Mouse (Mus musculus) heart, postnatal 36 days (tissue): ENCODE measurements around the gene Gjc2. TPM values are rescaled to one million over a fixed set of nuclear protein-coding genes. Genes with fewer than 3 reads are reported as not detected.
A peak's percentile ranks its signal among the peaks of the same experiment; 100 is the strongest.

Experiments
- DNase-seq, 2 experiments: peaks; one replicate each; pipeline ENCODE4 v3.0.0; 2021 to 2022
- intact Hi-C: fragments of 180-260 bp; cut with DNase I; formaldehyde crosslinking; loops from one replicate; pipeline ENCODE4 v1.15.1; 2025
- total RNA-seq, 2 experiments: library from RNA; stranded (reverse); gene quantifications; 2 replicates each; pipeline ENCODE4 v1.2.3; 2021

Gene Gjc2
- total RNA-seq, 2 experiments from 2014 or later: 0.97 to 1.0 TPM

DNA sequence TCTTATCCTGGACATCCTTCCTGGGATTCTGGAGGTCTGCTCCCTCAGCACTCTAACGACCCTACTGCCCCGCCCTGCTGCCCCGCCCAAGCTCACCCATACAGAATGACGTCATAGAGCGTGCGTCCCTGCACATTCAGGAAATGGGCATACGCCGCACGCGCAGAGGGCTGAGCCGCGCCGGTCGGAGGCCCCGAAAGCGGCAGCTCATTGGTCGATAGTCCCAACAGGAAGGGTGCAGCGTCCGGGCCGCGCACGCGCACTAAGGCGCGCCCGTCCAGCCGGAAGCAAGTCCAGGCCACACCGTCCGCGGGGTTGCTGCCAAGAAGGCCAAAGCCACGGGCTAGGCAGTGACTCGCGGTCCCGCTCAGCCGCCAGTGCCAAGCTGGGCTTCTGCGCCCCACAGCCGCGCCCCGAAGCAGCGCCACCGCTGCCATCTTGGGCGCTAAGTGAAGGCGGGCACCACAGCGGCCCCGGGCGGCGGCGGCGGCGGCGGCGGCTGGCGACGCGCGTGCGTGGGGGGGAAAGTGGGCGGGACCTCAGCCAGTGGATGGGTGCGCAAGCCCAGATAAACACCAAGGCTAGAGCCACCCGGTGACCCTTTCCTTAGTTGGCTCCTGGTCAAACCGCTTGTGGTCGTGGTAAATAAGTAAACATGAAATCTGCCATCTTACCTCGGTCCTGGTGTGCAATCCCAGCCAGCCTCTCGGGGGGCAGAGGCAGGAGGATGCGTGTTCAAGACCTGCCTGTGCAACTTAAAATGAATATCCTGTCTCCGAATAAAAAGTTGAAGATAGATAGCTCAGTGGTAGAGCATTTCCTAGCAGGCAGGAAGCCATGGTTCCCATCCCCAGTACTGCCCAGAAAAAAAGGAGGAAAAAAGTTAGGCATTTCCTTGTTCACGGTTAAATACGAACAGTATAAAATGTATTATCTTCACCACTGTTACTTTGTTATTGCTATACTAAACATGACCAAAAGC lies 19.5 kb downstream of the Gjc2 start, which contains the start of gene Iba57:
Iba57 (minus strand) TSS at position 485 of the 982 bp plus-strand sequence.
- intact Hi-C loops: loop anchor here (2.0 kb wide), 1 partner anchor 65 kb away; the partner anchor contains the start of gene Arf1
- DNase-seq: peak; percentile 94 to 98

DNA sequence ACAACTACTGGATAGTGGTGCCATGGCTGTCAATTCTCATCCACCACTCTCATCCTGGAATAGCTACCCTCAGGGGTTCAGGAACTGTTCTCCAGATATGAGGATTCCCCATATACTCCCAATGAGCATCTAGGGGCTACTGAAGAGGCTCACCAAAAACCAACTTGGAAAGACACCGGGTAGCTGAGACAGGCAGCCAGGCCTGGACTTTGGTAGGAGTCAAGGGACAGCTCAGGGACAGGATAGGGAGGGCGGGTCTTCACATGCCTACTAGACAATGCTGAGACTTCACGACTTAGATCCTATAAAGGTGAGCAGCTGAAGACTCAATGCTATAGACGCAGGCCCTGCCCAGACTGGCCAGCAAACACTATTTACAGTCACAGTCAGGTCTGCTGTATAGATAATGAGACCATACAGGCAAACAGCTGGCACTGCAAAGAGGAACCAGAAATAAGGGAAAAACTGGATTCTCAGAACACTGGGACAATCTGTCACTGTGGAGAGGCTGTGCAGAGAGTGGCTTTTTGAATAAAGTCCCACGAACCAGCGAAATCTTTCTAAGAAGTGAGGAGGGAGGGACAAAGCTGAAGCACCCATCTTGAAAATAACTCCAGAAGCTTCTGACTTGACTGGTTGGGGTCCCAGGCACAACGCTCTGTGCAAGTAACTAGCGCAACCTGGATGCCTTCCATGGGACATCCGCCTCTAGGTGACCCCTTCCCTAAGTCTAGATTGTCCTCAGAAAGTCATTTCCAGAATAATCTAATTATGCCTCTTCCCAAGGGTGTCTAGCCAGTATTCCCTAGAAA lies 20.4 kb downstream of the Gjc2 start:
- intact Hi-C loops: loop anchor here (2.0 kb wide), 1 partner anchor 66 kb away; the partner anchor contains the start of gene Arf1
- no peak for DNase-seq

DNA sequence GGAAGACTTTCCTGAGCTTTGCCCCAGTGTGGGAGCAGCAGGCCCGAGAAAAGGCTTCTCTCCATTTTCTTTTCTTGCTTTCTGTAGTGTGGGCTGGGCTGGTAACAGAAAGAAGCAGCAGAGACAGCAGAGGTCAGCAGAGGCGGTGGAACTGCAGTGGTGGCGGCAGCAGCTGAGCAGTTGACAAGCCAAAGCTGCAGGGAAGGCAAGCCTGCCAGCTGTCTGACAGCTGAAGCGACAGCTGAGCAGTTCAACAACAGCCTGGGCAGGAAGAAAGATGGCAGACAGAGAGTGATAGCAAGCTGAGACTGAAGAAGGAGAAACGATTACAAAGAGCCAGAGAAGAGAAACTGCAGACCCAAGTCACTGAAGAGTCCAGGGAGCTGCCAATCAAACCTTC lies 21.6 kb downstream of the Gjc2 start:
- intact Hi-C loops: no loop called here
- DNase-seq: peak in 1 of 2 experiments; percentile 35

GRCm38 (mm10) chr11:59159558-59159957 lies 23.5 kb downstream of the Gjc2 start:
- intact Hi-C loops: no loop called here
- DNase-seq: no peak

DNA sequence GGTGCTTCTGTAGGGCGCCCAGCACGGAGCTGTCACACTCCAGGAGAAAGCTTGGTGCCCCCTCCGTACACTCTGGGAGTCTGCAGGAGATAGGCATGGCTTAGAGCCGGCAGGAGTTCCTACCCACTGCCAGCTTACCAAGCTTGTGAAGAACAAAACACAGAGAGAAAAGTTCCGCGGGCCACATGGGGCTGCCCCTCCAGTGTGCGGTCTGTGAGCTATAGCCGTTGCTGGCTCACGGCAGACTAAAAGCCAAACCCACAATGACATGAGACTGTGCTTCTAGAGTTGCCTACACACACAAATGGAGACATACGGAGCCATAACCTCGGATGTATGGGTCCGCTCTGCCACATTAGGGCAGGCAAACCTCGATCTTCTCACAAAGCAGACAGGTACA lies 23.9 kb downstream of the Gjc2 start:
- intact Hi-C loops: no loop called here
- no peak for DNase-seq

DNA sequence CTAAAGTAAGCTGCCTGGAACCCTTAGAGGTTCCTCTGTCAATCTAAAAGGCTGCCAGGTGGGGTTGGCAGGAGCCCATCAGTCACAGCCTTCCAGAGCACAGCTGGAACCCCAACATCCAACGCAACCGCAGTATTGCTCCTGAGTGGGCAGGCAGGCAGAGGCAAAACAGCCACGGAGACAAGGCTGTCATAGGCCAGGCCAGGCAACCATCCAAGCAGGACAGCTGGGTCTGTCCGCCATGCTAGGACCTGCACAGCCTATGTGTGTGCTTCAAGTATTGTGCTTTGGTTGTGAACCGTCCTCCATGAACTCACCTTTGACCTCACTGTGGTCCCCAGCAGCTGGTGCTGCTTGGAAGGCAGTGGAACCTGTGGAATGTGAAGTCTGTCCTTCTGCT lies 27.1 kb downstream of the Gjc2 start:
- DNase-seq: no peak
- intact Hi-C loops: no loop called here

DNA sequence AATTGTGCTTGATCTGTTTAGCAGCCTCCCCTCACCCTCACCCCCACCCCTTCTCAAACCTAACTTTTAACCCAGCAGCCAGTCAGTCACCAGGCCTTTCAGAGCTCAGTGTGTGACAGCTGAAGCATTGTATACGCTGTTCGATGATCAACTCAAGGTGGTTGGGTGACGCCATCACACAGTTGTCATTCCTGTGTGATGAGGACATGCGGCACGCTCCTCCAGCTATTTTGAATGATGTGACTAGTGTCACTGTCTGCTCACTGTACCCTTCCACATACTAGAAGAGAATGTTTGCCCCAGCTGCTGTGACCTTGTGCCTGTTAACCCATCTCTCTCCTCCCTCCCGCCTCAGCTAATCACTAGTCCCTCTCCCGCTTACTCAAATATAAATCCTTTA lies 28.8 kb downstream of the Gjc2 start:
- intact Hi-C loops: no loop called here
- no peak for DNase-seq

GRCm38 (mm10) chr11:59151729-59152128 lies 31.3 kb downstream of the Gjc2 start:
- no peak for DNase-seq
- intact Hi-C loops: no loop called here

DNA sequence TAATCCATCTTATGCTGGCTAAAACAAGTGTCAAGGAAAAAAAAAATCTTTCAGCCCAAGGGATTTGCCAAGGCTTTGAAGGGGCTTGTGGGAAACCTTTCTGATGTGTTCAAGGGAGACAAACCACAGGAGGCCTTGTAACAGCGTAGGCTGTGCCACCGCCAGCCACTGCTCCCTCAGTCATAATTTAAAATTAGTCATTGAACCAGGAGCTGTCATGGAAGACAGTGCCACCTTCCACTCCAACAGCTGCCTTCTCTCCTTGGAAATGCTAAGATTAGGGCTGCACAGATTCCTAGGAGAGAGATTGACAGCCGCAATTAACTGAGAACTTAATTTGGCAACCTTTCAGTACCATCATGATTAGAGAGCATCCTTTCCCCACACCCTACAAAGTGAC lies 33.7 kb downstream of the Gjc2 start:
- DNase-seq: no peak
- intact Hi-C loops: no loop called here

DNA sequence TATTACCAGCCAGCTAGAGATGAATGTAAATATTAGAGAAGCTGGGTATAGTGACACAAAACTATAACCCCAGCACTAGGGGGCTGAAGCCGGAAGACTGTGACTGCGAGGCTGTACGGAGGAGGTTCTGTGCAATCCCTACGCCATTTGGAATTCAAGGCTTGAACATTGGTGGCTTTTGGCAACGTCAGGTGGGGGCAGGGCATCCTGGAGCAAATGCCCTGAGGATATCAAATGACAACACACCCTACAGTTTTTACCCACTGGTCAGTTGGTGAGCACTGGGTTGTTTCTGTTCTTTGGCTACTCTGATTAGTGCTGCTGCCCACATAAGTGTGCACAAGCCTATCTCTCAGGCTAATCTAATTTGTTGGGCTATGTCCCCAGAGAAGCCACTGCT lies 40.1 kb downstream of the Gjc2 start:
- intact Hi-C loops: no loop called here
- DNase-seq: no peak

GRCm38 (mm10) chr11:59141772-59142370 lies 41.1 kb downstream of the Gjc2 start:
- DNase-seq: no peak
- intact Hi-C loops: no loop called here

GRCm38 (mm10) chr11:59138537-59139486 lies 44.2 kb downstream of the Gjc2 start:
- intact Hi-C loops: no loop called here
- peak in 1 of 2 experiments; percentile 38 for DNase-seq

DNA sequence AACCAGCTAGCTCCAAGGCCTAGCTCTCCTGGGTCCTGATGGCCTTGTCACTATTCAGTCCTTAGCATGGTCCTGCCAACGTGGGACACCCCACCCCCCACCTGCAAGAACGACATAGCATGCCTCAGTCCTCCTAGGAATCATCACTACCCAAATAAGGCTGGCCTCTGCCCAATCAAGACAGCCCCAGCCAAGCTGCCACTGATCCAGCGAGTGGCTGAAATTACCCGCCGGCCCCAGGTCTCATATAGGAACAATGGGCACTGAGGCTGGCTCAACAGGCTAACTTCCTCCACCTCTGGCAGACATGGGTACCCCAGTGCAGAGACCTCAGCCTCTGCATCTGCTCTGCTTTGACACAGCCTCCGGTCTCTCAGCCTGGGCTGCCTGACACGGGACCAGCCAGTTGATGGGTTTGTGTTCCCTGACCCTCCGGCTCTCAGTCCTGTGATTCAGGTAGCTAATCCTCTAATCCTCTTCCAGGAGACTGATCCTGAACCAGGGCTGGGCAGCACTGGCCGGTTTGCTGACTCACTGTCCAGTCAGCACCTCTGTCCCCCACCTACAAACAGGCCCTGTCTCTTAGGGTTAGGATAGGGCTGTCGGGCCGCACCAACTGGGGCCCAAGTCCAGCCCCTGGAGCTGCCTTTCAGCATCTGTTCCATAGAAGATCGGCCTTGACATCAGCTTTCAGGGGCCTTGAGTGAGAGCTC lies 45.9 kb downstream of the Gjc2 start:
- intact Hi-C loops: no loop called here
- DNase-seq: no peak

DNA sequence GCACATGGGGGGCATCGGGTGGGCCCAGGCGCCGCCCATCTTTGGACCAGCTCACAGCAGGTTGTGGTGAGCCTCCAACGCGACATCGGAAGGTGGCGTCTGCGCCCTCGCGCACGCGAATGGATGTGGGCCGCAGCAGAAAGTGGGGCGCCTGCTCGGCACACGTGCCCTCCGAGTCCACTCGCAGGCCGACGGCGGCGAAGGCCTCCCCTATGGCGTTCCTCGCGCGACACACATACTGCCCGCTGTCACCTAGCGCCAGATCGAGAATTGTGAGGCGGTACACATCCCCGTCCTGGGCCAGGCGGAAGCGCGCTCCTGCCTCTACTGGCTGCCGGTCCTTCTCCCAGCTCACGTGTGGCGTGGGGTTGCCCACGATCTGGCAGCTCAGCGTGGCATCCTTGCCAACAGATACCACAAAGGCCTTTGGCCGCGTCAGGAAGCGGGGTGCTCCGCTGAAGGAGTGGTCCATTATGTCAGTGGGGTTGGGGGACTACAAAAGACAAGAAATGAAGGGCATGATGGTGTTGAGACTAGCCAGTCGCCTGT lies 47.0 kb downstream of the Gjc2 start, which contains the start of gene Obscn:
Obscn (minus strand) TSS at position 499 of the 549 bp plus-strand sequence.
- DNase-seq: no peak
- intact Hi-C loops: no loop called here

DNA sequence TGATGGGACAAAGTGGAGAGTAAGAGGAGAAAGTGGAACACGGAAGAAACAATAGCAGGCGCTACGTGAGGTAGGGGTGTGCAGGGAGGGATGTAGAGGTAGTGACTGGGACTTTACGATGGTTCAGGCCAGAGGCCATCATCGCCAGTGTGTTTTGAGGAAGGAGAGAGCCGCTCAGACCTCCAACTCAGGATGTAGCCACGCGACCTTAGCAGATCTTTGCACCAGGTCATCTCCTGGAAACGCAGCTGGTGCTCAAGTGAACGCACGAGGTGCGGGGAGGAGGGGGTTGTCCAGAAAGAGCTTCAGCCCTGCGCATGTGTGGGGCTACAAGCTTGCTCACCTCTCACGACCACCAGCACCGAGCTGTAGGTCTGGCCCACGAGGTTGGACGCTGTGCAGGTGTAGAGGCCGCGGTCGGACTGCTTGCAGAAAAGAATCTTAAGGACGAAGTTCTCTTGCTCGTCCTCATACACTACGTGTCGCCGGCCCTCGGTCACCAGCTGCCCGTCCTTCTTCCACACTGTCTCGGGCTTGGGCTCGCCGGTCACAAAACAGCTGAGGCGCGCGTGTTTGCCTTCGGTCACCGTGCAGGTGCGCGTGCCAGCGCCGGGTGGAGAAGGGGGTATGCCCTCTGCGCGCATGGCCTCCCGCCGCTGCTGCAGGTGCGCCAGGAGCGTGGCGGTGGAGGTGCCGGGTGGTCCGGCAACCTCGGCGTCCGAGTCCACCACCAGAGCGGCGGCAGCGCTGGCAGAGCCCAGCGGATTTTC lies 47.8 kb downstream of the Gjc2 start:
- intact Hi-C loops: no loop called here
- DNase-seq: no peak

DNA sequence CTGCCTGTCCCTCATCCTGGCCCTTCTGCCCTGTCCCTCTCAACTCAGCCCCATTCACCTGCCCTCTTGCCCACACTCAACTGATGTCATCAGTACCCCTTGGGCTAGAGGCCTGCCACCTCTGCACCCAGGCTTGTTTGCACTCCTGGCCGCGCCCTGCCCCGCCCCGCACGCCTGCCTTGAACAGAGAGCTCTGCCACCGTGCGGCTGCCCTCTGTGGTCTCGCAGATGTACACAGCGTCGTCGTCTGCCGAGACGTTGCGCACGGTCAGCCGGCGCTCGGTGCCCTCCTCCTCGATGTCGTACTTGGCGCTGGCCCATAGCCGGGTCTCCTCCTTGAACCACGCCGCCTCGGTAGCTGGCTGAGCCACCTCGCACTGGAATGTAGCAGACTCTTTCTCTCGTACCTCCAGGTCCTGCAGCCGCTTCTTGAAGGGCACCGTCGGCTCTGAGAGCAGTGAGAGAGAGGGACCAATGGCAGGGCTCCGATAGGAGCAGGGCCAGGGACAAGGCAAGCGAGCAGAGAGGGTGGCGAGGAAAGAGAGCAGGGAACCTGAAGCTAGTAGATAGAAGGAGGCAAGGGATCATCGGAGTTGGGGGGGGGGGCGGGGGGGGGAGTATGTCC lies 48.5 kb downstream of the Gjc2 start:
- DNase-seq: no peak

DNA sequence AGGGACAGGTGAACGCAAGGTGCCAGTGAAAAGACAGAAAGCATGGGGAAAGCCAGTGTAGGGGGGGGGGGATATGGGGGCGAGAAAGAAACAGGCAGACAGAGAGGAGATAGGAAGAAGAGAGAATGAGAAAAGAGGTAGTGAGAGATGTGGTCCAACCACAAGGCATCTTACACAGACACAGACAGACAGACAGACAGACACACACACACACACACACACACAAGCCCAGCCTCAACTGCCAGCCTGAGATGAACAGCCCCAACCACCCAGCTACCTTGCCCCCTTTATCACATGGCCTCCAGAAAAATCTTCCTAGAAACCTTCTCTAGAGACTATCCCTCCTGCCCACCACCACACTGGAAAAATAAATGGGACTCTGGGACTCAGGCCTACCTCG lies 50.9 kb downstream of the Gjc2 start:
- intact Hi-C loops: no loop called here
- no peak for DNase-seq

More for the DNA sequence above, 48.5 kb downstream of the Gjc2 start:
- intact Hi-C loops: no loop called here
